Comparison of ENCODE assay signal across 22 mouse cellular contexts in genomic region chr9:123303952-123304351, GRCm38 (mm10).
"Had no signal": no experiment of that assay in that cellular context is flagged by ENCODE, and none has a peak within 500 bp of the region (broad histone marks: within the 10 kb centered on the region; RNA-seq: fewer than 3 reads in every experiment).

No protein-coding gene starts in this region.

- H3K4me2 ChIP-seq: limb, embryonic 13.5 days; liver, embryonic 12.5 days; liver, embryonic 15.5 days; lung, embryonic 15.5 days; midbrain, embryonic 12.5 days; neural tube, embryonic 13.5 days; stomach, embryonic 15.5 days had no signal

- H3K9me3 ChIP-seq: limb, embryonic 10.5 days; limb, embryonic 13.5 days; liver, embryonic 12.5 days; liver, embryonic 15.5 days; lung, embryonic 15.5 days; midbrain, embryonic 12.5 days; neural tube, embryonic 13.5 days; stomach, embryonic 15.5 days had no signal

- DNase-seq: kidney, adult 18-20 months; kidney, adult 9 months; kidney, postnatal 14 days; kidney, postnatal 4 days; liver; retina, postnatal 1 day; right cerebral cortex, postnatal 25 days; spleen, adult 18-20 months; thymus, adult 18-20 months; thymus, postnatal 36 days had no signal

- H3K27me3 ChIP-seq: limb, embryonic 13.5 days; liver, embryonic 12.5 days; liver, embryonic 15.5 days; lung, embryonic 15.5 days; midbrain, embryonic 12.5 days; neural tube, embryonic 13.5 days; stomach, embryonic 15.5 days had no signal

- H3K4me1 ChIP-seq: liver, embryonic 15.5 days; midbrain, embryonic 12.5 days; neural tube, embryonic 13.5 days; stomach, embryonic 15.5 days had no signal

- H3K36me3 ChIP-seq: limb, embryonic 10.5 days; limb, embryonic 13.5 days; liver, embryonic 12.5 days; liver, embryonic 15.5 days; lung, embryonic 15.5 days; midbrain, embryonic 12.5 days; neural tube, embryonic 13.5 days; stomach, embryonic 15.5 days had no signal

- H3K9ac ChIP-seq: limb, embryonic 13.5 days; liver, embryonic 12.5 days; liver, embryonic 15.5 days; lung, embryonic 15.5 days; midbrain, embryonic 12.5 days; neural tube, embryonic 13.5 days; stomach, embryonic 15.5 days had no signal

- H3K27ac ChIP-seq: limb, embryonic 10.5 days; limb, embryonic 13.5 days; liver, embryonic 12.5 days; liver, embryonic 15.5 days; lung, embryonic 15.5 days; midbrain, embryonic 12.5 days; neural tube, embryonic 13.5 days; stomach, embryonic 15.5 days had no signal

- ATAC-seq: inflammation-experienced regulatory T-cells, adult 6 months; intestine, embryonic 16.5 days; liver, embryonic 12.5 days; midbrain, embryonic 16.5 days had no signal

- H3K4me3 ChIP-seq: limb, embryonic 10.5 days; limb, embryonic 13.5 days; liver, embryonic 12.5 days; liver, embryonic 15.5 days; lung, embryonic 15.5 days; midbrain, embryonic 12.5 days; myocyte; neural tube, embryonic 13.5 days; stomach, embryonic 15.5 days had no signal
